Mouse (Mus musculus): ENCODE data around the gene Tecpr1. TPM values are rescaled to one million over a fixed set of nuclear protein-coding genes. Genes with fewer than 3 reads are reported as not detected.

Tecpr1 gene
- total RNA-seq, 4 experiments from 2014 or later, result 15.1 to 16.4 (median 15.7) TPM

- no peak for DNase-seq (ENCODE audit: low spot score in 2 of 2)
These were observed 54.0 kb downstream of the Tecpr1 start for GRCm38 (mm10) chr5:144169275-144169975.

GRCm38 (mm10) chr5:144165756-144166155 lies 57.7 kb downstream of the Tecpr1 start:
- no peak for DNase-seq (ENCODE audit: low spot score in 2 of 2)

GRCm38 (mm10) chr5:144162813-144163517 lies 60.5 kb downstream of the Tecpr1 start:
- DNase-seq (ENCODE audit: low spot score in 2 of 2), result no peak

GRCm38 (mm10) chr5:144162080-144162812 lies 61.2 kb downstream of the Tecpr1 start:
- DNase-seq (ENCODE audit: low spot score in 2 of 2), result no peak

- DNase-seq (ENCODE audit: low spot score in 2 of 2), result no peak
These were observed 64.3 kb downstream of the Tecpr1 start for GRCm38 (mm10) chr5:144159137-144159536.

GRCm38 (mm10) chr5:144158604-144159003 lies 64.8 kb downstream of the Tecpr1 start:
- peak; percentile 54 to 65 for DNase-seq (ENCODE audit: low spot score in 2 of 2)

- peak; percentile 13 to 20 for DNase-seq (ENCODE audit: low spot score in 2 of 2)
These were observed 68.9 kb downstream of the Tecpr1 start for GRCm38 (mm10) chr5:144154528-144154927.

GRCm38 (mm10) chr5:144151270-144151669 lies 72.1 kb downstream of the Tecpr1 start:
- no peak for DNase-seq (ENCODE audit: low spot score in 2 of 2)

GRCm38 (mm10) chr5:144149530-144149929 lies 73.9 kb downstream of the Tecpr1 start:
- no peak for DNase-seq (ENCODE audit: low spot score in 2 of 2)

GRCm38 (mm10) chr5:144146898-144147297 lies 76.5 kb downstream of the Tecpr1 start:
- DNase-seq (ENCODE audit: low spot score in 2 of 2), result no peak

Other genes starting within 250 kb of the Tecpr1 start
- 10 to 100 TPM; 43.3 to 56.5 (median 44.4) TPM for gene Ccz1, start 208.7 kb downstream of the Tecpr1 start, total RNA-seq (2022)
- not detected for gene Ocm, start 196.9 kb downstream of the Tecpr1 start, total RNA-seq (2022)
- gene Lmtk2, start 123.2 kb downstream of the Tecpr1 start, total RNA-seq (2022), result 10 to 100 TPM; 27.0 to 32.6 (median 28.3) TPM
- gene Bhlha15, start 33.3 kb downstream of the Tecpr1 start, total RNA-seq (2022), result not detected
- gene Bri3, start 20.8 kb upstream of the Tecpr1 start, total RNA-seq (2022), result 10 to 100 TPM; 35.7 to 43.3 (median 40.9) TPM
- under 1 TPM; 0.27 to 0.48 (median 0.37) TPM for gene Baiap2l1, start 134.5 kb upstream of the Tecpr1 start, total RNA-seq (2022)

Data from gastrocnemius, adult 8-10 months (tissue).